In genomic region chr11:88631084-88631931, GRCm38 (mm10) we compare ENCODE assay signal across 14 mouse cellular contexts.
DNase-seq lines count a peak whose midpoint lies in the region; ATAC-seq and TF ChIP-seq lines count a peak whose summit lies in the region.
"Had no signal": no experiment of that assay in that cellular context is flagged by ENCODE, and none has a peak within 500 bp of the region (broad histone marks: within the 10 kb centered on the region; RNA-seq: fewer than 3 reads in every experiment).

No protein-coding gene starts in this region.

- TF ChIP-seq CTCF in intestine, postnatal 0 days (IDR thresholded peaks at IDR 0.05; ENCODE audit: low read depth), result no peak
- no peak for TF ChIP-seq CTCF in thymus, adult 2 months (IDR thresholded peaks at IDR 0.05; ENCODE audit: borderline replicate concordance, control insufficient read depth, extremely low read depth, insufficient read depth, low read length, poor library complexity)

- no peak overlapping the region for H3K27ac ChIP-seq in intestine, postnatal 0 days (ENCODE audit: low read depth, low read length)
- H3K27ac ChIP-seq in intestine, embryonic 16.5 days (ENCODE audit: low read length), result no peak overlapping the region
- H3K27ac ChIP-seq in thymus, adult 2 months (ENCODE audit: control insufficient read depth, insufficient read depth, low read length), result peak overlapping the region; percentile 7; the same call in 1 of the 2 replicates
- peak overlapping the region; percentile 65 for H3K27ac ChIP-seq in forebrain, embryonic 15.5 days (replicated peaks)
- H3K27ac ChIP-seq: kidney, postnatal 0 days had no signal

- no peak overlapping the region for H3K4me3 ChIP-seq in intestine, postnatal 0 days (ENCODE audit: low read depth, low read length)
- H3K4me3 ChIP-seq in intestine, embryonic 16.5 days (ENCODE audit: low read length), result no peak overlapping the region
- H3K4me3 ChIP-seq in thymus, adult 2 months (ENCODE audit: control insufficient read depth, insufficient read depth, low read length), result no peak overlapping the region
- H3K4me3 ChIP-seq in forebrain, embryonic 15.5 days, result no peak overlapping the region
- H3K4me3 ChIP-seq: left cerebral cortex, adult 2 months had no signal

- no peaks in the 10 kb centered on the region for H3K36me3 ChIP-seq in intestine, postnatal 0 days (ENCODE audit: control insufficient read depth, insufficient read depth)
- H3K36me3 ChIP-seq in intestine, embryonic 16.5 days (ENCODE audit: control insufficient read depth, insufficient read depth, low read length), result no peaks in the 10 kb centered on the region
- no peaks in the 10 kb centered on the region for H3K36me3 ChIP-seq in thymus, adult 2 months (ENCODE audit: control insufficient read depth, insufficient read depth, low read length)
- H3K36me3 ChIP-seq in forebrain, embryonic 15.5 days, result no peaks in the 10 kb centered on the region

- no peaks in the 10 kb centered on the region for H3K9me3 ChIP-seq in intestine, postnatal 0 days (ENCODE audit: control insufficient read depth)
- H3K9me3 ChIP-seq in intestine, embryonic 16.5 days (ENCODE audit: control insufficient read depth, low read length), result no peaks in the 10 kb centered on the region
- no peaks in the 10 kb centered on the region for H3K9me3 ChIP-seq in forebrain, embryonic 15.5 days

- H3K4me1 ChIP-seq in intestine, postnatal 0 days (replicated peaks; ENCODE audit: control insufficient read depth, insufficient read depth, low read length), result peaks cover 9% of the 10 kb centered on the region
- H3K4me1 ChIP-seq in intestine, embryonic 16.5 days (ENCODE audit: control insufficient read depth, insufficient read depth, low read length), result peaks cover 45% of the 10 kb centered on the region
- peaks cover 44% of the 10 kb centered on the region for H3K4me1 ChIP-seq in thymus, adult 2 months (replicated peaks; ENCODE audit: control insufficient read depth, insufficient read depth, low read length)
- peaks cover 51% of the 10 kb centered on the region for H3K4me1 ChIP-seq in forebrain, embryonic 15.5 days

- no peak for DNase-seq in thymus, adult 2 months
- DNase-seq in thymus, postnatal 14 days, result no peak
- no peak for DNase-seq in left cerebral cortex, postnatal 4 days
- DNase-seq in urinary bladder, adult 18-20 months (ENCODE audit: low spot score in 2 of 2), result no peak
- DNase-seq: cerebellum, adult 2 months; heart, postnatal 10 days; right cerebral cortex, adult 18-20 months had no signal

- ATAC-seq in intestine, postnatal 0 days, result peak; percentile 67
- no peak for ATAC-seq in intestine, embryonic 16.5 days
- ATAC-seq in forebrain, embryonic 15.5 days (replicated peaks), result no peak
- 0 out of 2 replicates have a peak, but pooled peaks have one; percentile 25 for ATAC-seq in monocyte, adult 5-6 weeks (replicated peaks; ENCODE audit: insufficient number of reproducible peaks, low FRiP score, low TSS enrichment, poor library complexity, severe bottlenecking)
- ATAC-seq: activated CD4-positive, CD25-positive, alpha-beta regulatory T cell, adult 4 months had no signal

- TF ChIP-seq POLR2A in thymus, adult 2 months (IDR thresholded peaks at IDR 0.05; ENCODE audit: control insufficient read depth, extremely low read depth, insufficient read depth, low read length, poor library complexity), result no peak

- H3K4me2 ChIP-seq in intestine, postnatal 0 days (replicated peaks; ENCODE audit: low read depth), result no peak overlapping the region
- no peak overlapping the region for H3K4me2 ChIP-seq in intestine, embryonic 16.5 days (ENCODE audit: low read depth, low read length)
- H3K4me2 ChIP-seq in forebrain, embryonic 15.5 days (replicated peaks), result no peak overlapping the region

- no peaks in the 10 kb centered on the region for H3K27me3 ChIP-seq in intestine, postnatal 0 days (replicated peaks; ENCODE audit: control insufficient read depth, insufficient read depth, low read length)
- no peaks in the 10 kb centered on the region for H3K27me3 ChIP-seq in intestine, embryonic 16.5 days (replicated peaks; ENCODE audit: control insufficient read depth, insufficient read depth, low read length)
- H3K27me3 ChIP-seq in thymus, adult 2 months (ENCODE audit: control insufficient read depth, insufficient read depth, low read length), result no peaks in the 10 kb centered on the region
- H3K27me3 ChIP-seq in forebrain, embryonic 15.5 days, result no peaks in the 10 kb centered on the region

- 83% methylated on average over 8 of the region's 8 CpGs for WGBS in intestine, postnatal 0 days
- WGBS in intestine, embryonic 16.5 days, result 85% methylated on average over 8 of the region's 8 CpGs
- WGBS in thymus, adult 2 months, result 70% methylated on average over 8 of the region's 8 CpGs
- 61% methylated on average over 8 of the region's 8 CpGs for WGBS in forebrain, embryonic 15.5 days

- no peak overlapping the region for H3K9ac ChIP-seq in intestine, postnatal 0 days (ENCODE audit: low read depth, low read length)
- no peak overlapping the region for H3K9ac ChIP-seq in intestine, embryonic 16.5 days (ENCODE audit: low read depth, low read length)
- H3K9ac ChIP-seq in forebrain, embryonic 15.5 days (replicated peaks), result no peak overlapping the region

- intact Hi-C loops in left cerebral cortex, postnatal 4 days (cut with DNase I), result no loop called here

Comparison
In these comparisons a context has a peak if more than half of its experiments do, and no peak if none do; other contexts are left out.
1. ATAC-seq: peak in intestine, postnatal 0 days (single experiment) and monocyte, adult 5-6 weeks (single experiment); none in intestine, embryonic 16.5 days (single experiment) and forebrain, embryonic 15.5 days (single experiment).
2. H3K27ac ChIP-seq: peak in thymus, adult 2 months (single experiment) and forebrain, embryonic 15.5 days (single experiment); none in intestine, postnatal 0 days (single experiment) and intestine, embryonic 16.5 days (single experiment).